Mouse (Mus musculus) small intestine, adult 2 months (tissue): Measurements from ENCODE around the gene Zfp14.

ENCODE experiments used
- CTCF ChIP-seq: fragments of 200-500 bp; IDR thresholded peaks from 2 replicates; pipeline ENCODE4 v1.5.1; 2012; ENCODE audit warnings: low read depth, mild to moderate bottlenecking, control low read depth, inconsistent platforms, low read length, moderate library complexity, mixed read lengths; ENCODE audit not compliant: insufficient replicate concordance, insufficient read length; ENCODE audit errors: extremely low read depth
- POLR2A ChIP-seq: fragments of 200-500 bp; IDR thresholded peaks from 2 replicates; pipeline ENCODE4 v1.6.1; 2012; ENCODE audit warnings: low read depth, mild to moderate bottlenecking, control low read depth, inconsistent platforms, low read length, moderate library complexity

DNA sequence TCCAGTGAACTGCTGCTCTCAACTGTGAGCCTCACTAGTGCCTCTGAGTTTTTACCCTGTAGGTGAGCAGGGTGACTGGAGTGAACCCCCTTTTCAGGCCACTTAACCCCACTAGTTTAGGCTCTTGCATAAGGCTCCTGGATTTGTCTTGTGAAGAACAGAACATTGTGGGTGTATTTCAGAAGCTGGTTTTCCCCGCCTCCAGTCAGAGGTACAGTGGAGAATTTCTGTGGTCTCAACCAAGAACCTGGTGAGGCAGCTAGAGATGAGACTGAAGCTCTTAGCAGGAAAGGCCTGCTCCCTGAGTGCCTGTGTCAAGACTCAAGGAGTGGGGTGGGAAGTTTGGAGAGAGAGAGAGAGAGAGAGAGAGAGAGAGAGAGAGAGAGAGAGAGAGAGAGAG lies 43.6 kb downstream of the Zfp14 start:
- TF ChIP-seq CTCF: no peak
- TF ChIP-seq POLR2A: no peak
